Mouse (Mus musculus): ENCODE data around the gene Sf3b4. TPM values are rescaled to one million over a fixed set of nuclear protein-coding genes. Genes with fewer than 3 reads are reported as not detected.
"Not testable (repeated sequence)": the region's sequence is repeated elsewhere in the genome, so short reads cannot be mapped to it uniquely, and the experiment has no call there.

The Sf3b4 gene
- total and polyA plus RNA-seq, 3 experiments, result 49.4 to 183 (median 55.2) TPM

GRCm38 (mm10) chr3:96220131-96220764 is 48.1 kb downstream of the Sf3b4 start:
- not testable (repeated sequence) for DNase-seq

GRCm38 (mm10) chr3:96220765-96221639 is 48.9 kb downstream of the Sf3b4 start, which contains the start of the genes Hist2h2ac and Hist2h2be:
Hist2h2ac (minus strand) TSS chr3:96220880.
Hist2h2be (plus strand) TSS chr3:96221119.
- DNase-seq, result peak; percentile 95

- no peak for DNase-seq
These were observed 49.5 kb downstream of the Sf3b4 start for GRCm38 (mm10) chr3:96221640-96222038.

GRCm38 (mm10) chr3:96222774-96223173 is 50.6 kb downstream of the Sf3b4 start:
- DNase-seq, result no peak

- DNase-seq, result no peak
These were observed 53.3 kb downstream of the Sf3b4 start for GRCm38 (mm10) chr3:96225421-96225820.

Small RNAs within 50 kb of the gene (microRNA-seq; reads per million reads assigned to microRNA genes)
- 0 reads per million in 2 experiments for gene Gm44492

Other genes with a start within 250 kb of the Sf3b4 start
- gene Anp32e, start 243.1 kb upstream of the Sf3b4 start, total RNA-seq (2021), result 10 to 100 TPM; 81.0 to 98.6 TPM
- gene Anp32e, start 243.1 kb upstream of the Sf3b4 start, polyA plus RNA-seq (2012; rRNA removed), result 5.8 and 7.4 TPM in 2 replicates
- 10 to 100 TPM; 12.9 to 24.7 TPM for gene Plekho1, start 176.3 kb upstream of the Sf3b4 start, total RNA-seq (2021)
- gene Plekho1, start 176.3 kb upstream of the Sf3b4 start, polyA plus RNA-seq (2012; rRNA removed), result 13.8 and 14.0 TPM in 2 replicates
- 10 to 100 TPM; 38.3 to 39.4 TPM for gene Vps45, start 113.9 kb upstream of the Sf3b4 start, total RNA-seq (2021)
- 2.6 and 3.0 TPM in 2 replicates for gene Vps45, start 113.9 kb upstream of the Sf3b4 start, polyA plus RNA-seq (2012; rRNA removed)
- gene Otud7b, start 67.8 kb upstream of the Sf3b4 start, total RNA-seq (2021), result 10 to 100 TPM; 25.0 to 38.2 TPM
- gene Otud7b, start 67.8 kb upstream of the Sf3b4 start, polyA plus RNA-seq (2012; rRNA removed), result 16.3 and 19.7 TPM in 2 replicates
- gene Mtmr11, start 10.3 kb upstream of the Sf3b4 start, total RNA-seq (2021), result 10 to 100 TPM; 27.4 to 34.6 TPM
- gene Mtmr11, start 10.3 kb upstream of the Sf3b4 start, polyA plus RNA-seq (2012; rRNA removed), result 15.0 and 20.5 TPM in 2 replicates
- gene Sv2a, start 8.8 kb downstream of the Sf3b4 start, total RNA-seq (2021), result 10 to 100 TPM in 1 of 2 experiments, 1 to 10 TPM in 1; 5.7 to 14.1 TPM
- gene Sv2a, start 8.8 kb downstream of the Sf3b4 start, polyA plus RNA-seq (2012; rRNA removed), result 3.3 and 3.6 TPM in 2 replicates
- gene Bola1, start 47.4 kb downstream of the Sf3b4 start, total RNA-seq (2021), result 10 to 100 TPM; 29.6 to 38.9 TPM
- 95.5 and 96.5 TPM in 2 replicates for gene Bola1, start 47.4 kb downstream of the Sf3b4 start, polyA plus RNA-seq (2012; rRNA removed)
- 1 to 10 TPM; 3.1 to 8.3 TPM for gene Hist2h2ab, start 47.5 kb downstream of the Sf3b4 start, total RNA-seq (2021)
- 0.93 and 4.7 TPM in 2 replicates for gene Hist2h2ab, start 47.5 kb downstream of the Sf3b4 start, polyA plus RNA-seq (2012; rRNA removed)
- gene Hist2h2ac, start 48.5 kb downstream of the Sf3b4 start, total RNA-seq (2021), result 10 to 100 TPM; 41.3 to 58.9 TPM
- gene Hist2h2ac, start 48.5 kb downstream of the Sf3b4 start, polyA plus RNA-seq (2012; rRNA removed), result 5.1 TPM in 2 replicates
- gene Hist2h2be, start 48.8 kb downstream of the Sf3b4 start, total RNA-seq (2021), result 10 to 100 TPM; 15.6 to 23.5 TPM
- 6.1 and 6.4 TPM in 2 replicates for gene Hist2h2be, start 48.8 kb downstream of the Sf3b4 start, polyA plus RNA-seq (2012; rRNA removed)
- gene Hist2h3c2, start 66.8 kb downstream of the Sf3b4 start, total RNA-seq (2021), result 10 to 100 TPM; 21.8 to 28.5 TPM
- gene Hist2h3c2, start 66.8 kb downstream of the Sf3b4 start, polyA plus RNA-seq (2012; rRNA removed), result 59.6 and 80.3 TPM in 2 replicates
- 100 to 1,000 TPM; 493 to 563 TPM for gene Hist2h2aa2, start 67.9 kb downstream of the Sf3b4 start, total RNA-seq (2021)
- gene Hist2h2aa2, start 67.9 kb downstream of the Sf3b4 start, polyA plus RNA-seq (2012; rRNA removed), result 686 and 751 TPM in 2 replicates
- 10 to 100 TPM in 1 of 2 experiments, not detected in 1; 21.4 TPM for gene Hist2h2aa1, start 73.2 kb downstream of the Sf3b4 start, total RNA-seq (2021)
- 503 and 643 TPM in 2 replicates for gene Hist2h2aa1, start 73.2 kb downstream of the Sf3b4 start, polyA plus RNA-seq (2012; rRNA removed)
- 1 to 10 TPM in 1 of 2 experiments, not detected in 1; 2.0 TPM for gene Hist2h3c1, start 74.4 kb downstream of the Sf3b4 start, total RNA-seq (2021)
- not detected in 2 replicates for gene Hist2h3c1, start 74.4 kb downstream of the Sf3b4 start, polyA plus RNA-seq (2012; rRNA removed)
- 10 to 100 TPM; 15.2 to 26.7 TPM for gene Hist2h4, start 91.0 kb downstream of the Sf3b4 start, total RNA-seq (2021)
- gene Hist2h4, start 91.0 kb downstream of the Sf3b4 start, polyA plus RNA-seq (2012; rRNA removed), result 2.7 and 2.8 TPM in 2 replicates
- gene Hist2h3b, start 96.3 kb downstream of the Sf3b4 start, total RNA-seq (2021), result 10 to 100 TPM; 50.8 to 65.4 TPM
- 30.9 and 38.0 TPM in 2 replicates for gene Hist2h3b, start 96.3 kb downstream of the Sf3b4 start, polyA plus RNA-seq (2012; rRNA removed)
- gene Hist2h2bb, start 97.4 kb downstream of the Sf3b4 start, total RNA-seq (2021), result 10 to 100 TPM; 61.7 to 85.5 TPM
- gene Hist2h2bb, start 97.4 kb downstream of the Sf3b4 start, polyA plus RNA-seq (2012; rRNA removed), result 0.93 TPM in 1 of 2 replicates, not detected in the other
- gene Fcgr1, start 121.6 kb downstream of the Sf3b4 start, total RNA-seq (2021), result 1 to 10 TPM; 1.9 to 2.1 TPM
- 2.2 and 2.3 TPM in 2 replicates for gene Fcgr1, start 121.6 kb downstream of the Sf3b4 start, polyA plus RNA-seq (2012; rRNA removed)